Mouse (Mus musculus) intestine, embryonic 15.5 days (tissue): ENCODE results near the gene Pklr. TPM values are rescaled to one million over a fixed set of nuclear protein-coding genes. Genes with fewer than 3 reads are reported as not detected.

Experiments used
- ATAC-seq: fragments of 200-750 bp; cut with Nextera tagmentation; 2 replicates; pipeline ENCODE4 v1.8.0; 2017; ENCODE audit warnings: moderate TSS enrichment, moderate library complexity
- H3K27ac ChIP-seq: fragments of 300-500 bp; sonication (generic); 2 replicates; pipeline ENCODE4 v1.5.1; 2015; ENCODE audit warnings: mild to moderate bottlenecking, inconsistent platforms
- H3K27me3 ChIP-seq: fragments of 300-500 bp; sonication (generic); replicated peaks from 2 replicates; pipeline ENCODE4 v1.6.1; 2015; ENCODE audit warnings: inconsistent platforms
- H3K36me3 ChIP-seq: fragments of 300-500 bp; sonication (generic); 2 replicates; pipeline ENCODE4 v1.6.1; 2015; ENCODE audit warnings: inconsistent platforms
- H3K4me1 ChIP-seq: fragments of 300-500 bp; sonication (generic); replicated peaks from 2 replicates; pipeline ENCODE4 v1.6.1; 2015; ENCODE audit warnings: inconsistent platforms
- H3K4me2 ChIP-seq: fragments of 300-500 bp; sonication (generic); replicated peaks from 2 replicates; pipeline ENCODE4 v1.6.1; 2015; ENCODE audit warnings: mild to moderate bottlenecking, inconsistent platforms
- H3K4me3 ChIP-seq: fragments of 300-500 bp; sonication (generic); replicated peaks from 2 replicates; pipeline ENCODE4 v1.5.1; 2015; ENCODE audit warnings: inconsistent platforms
- H3K9ac ChIP-seq: fragments of 300-500 bp; sonication (generic); 2 replicates; pipeline ENCODE4 v1.6.1; 2015; ENCODE audit warnings: inconsistent platforms
- H3K9me3 ChIP-seq: fragments of 300-500 bp; sonication (generic); 2 replicates; pipeline ENCODE4 v1.6.1; 2016; ENCODE audit warnings: inconsistent platforms
- WGBS: fragments of 180-500 bp; shearing (Covaris S2); methylation state at CpG from one replicate; pipeline ENCODE4 v1.1.7; 2015; 5-methylcytosine and 5-hydroxymethylcytosine counted together
- polyA plus RNA-seq: library from polyadenylated mRNA; unstranded; fragments of >200 nt; fragmentation: Nextera tagmentation; extraction: Ambion mirVana; gene quantifications from 2 replicates; pipeline ENCODE4 v1.2.1, GENCODE M21; 2015

Gene Pklr
- polyA plus RNA-seq, 1 experiment from 2014 or later: 58.8 TPM

DNA sequence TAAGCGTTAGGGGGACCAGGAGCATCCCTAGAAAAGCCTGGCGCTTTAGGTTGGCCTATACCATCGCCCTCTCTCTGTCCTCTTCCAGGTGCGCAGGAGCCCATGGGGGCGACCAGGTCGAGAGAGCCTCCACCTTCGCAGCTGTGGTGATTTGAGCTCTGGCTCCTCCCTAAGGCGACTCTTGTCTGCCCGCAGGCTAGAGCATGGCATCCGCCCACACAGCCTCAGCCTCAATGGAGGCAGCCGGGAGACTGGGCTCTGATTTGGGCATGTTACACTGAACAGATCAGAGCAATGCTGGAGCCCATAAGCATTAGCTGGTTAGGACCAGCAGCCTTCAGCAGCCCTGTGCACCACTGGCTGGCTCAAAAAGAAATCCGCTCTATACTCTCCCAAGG lies 52.5 kb downstream of the Pklr start:
- H3K4me1 ChIP-seq: peaks cover 22% of the 10 kb centered on the region
- no peak overlapping the region for H3K4me2 ChIP-seq
- WGBS: 75% methylated on average over 12 of the region's 12 CpGs
- H3K9ac ChIP-seq: no peak overlapping the region
- H3K36me3 ChIP-seq: no peaks in the 10 kb centered on the region
- H3K4me3 ChIP-seq: no peak overlapping the region
- H3K27ac ChIP-seq: no peak overlapping the region
- H3K9me3 ChIP-seq: no peaks in the 10 kb centered on the region
- no peak for ATAC-seq
- H3K27me3 ChIP-seq: no peaks in the 10 kb centered on the region

DNA sequence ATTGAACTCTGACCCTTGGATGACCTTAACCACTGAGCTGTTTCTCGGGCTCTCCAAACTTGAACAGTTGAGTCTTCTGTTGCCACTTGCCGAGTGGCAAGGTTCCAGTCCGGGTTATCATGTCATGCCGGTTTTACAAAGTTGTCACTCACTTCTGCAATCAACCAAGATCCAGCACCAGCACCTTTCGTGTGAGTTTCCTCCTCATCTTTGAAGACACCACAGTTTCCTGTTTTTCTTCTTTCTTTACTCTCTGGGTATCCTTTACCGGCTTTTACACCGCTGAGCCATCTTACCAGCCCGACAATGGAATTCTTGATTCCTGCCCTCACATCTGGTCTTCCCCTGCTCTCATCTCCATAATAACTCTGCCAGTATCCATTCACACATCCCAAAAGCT lies 54.5 kb downstream of the Pklr start:
- no peak overlapping the region for H3K4me3 ChIP-seq
- H3K4me1 ChIP-seq: peaks cover 3% of the 10 kb centered on the region; the same call in 1 of the 2 replicates
- no peaks in the 10 kb centered on the region for H3K27me3 ChIP-seq
- no peak overlapping the region for H3K9ac ChIP-seq
- no peak for ATAC-seq
- H3K27ac ChIP-seq: no peak overlapping the region
- H3K9me3 ChIP-seq: no peaks in the 10 kb centered on the region
- no peaks in the 10 kb centered on the region for H3K36me3 ChIP-seq
- H3K4me2 ChIP-seq: no peak overlapping the region
- 81% methylated on average over 8 of the region's 8 CpGs for WGBS

GRCm38 (mm10) chr3:89193351-89193750 lies 57.4 kb downstream of the Pklr start:
- Histone ChIP-seq H3K4me2 (no peak overlapping the region), H3K9ac (no peak overlapping the region), H3K27me3 (no peaks in the 10 kb centered on the region), H3K9me3 (no peaks in the 10 kb centered on the region), H3K4me3 (no peak overlapping the region), H3K36me3 (no peaks in the 10 kb centered on the region), H3K4me1 (peaks cover 8% of the 10 kb centered on the region; the same call in 1 of the 2 replicates), H3K27ac (no peak overlapping the region)
- ATAC-seq: no peak
- WGBS: 71% methylated on average over 1 of the region's 1 CpGs

DNA sequence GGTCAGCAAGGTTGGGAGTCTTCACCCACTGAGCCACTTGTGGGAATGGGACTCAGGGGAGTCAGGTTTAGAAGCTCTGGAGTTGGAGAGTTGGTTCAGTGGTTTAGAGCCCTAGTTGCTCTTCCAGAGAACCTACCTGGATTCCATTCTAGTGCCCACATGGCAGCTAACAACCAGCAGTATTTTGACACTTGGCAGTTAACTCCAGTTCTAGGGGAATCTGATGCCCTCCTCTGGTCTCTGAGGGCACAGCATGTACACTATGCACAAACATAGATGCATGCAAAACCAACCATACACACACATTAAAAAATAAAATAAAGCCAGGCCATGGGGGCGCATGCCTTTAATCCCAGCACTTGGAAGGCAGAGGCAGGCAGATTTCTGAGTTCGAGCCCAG lies 57.9 kb downstream of the Pklr start:
- no peak overlapping the region for H3K4me2 ChIP-seq
- H3K9me3 ChIP-seq: no peaks in the 10 kb centered on the region
- WGBS: 89% methylated on average over 2 of the region's 2 CpGs
- H3K27ac ChIP-seq: no peak overlapping the region
- no peaks in the 10 kb centered on the region for H3K27me3 ChIP-seq
- H3K36me3 ChIP-seq: no peaks in the 10 kb centered on the region
- ATAC-seq: no peak
- no peak overlapping the region for H3K9ac ChIP-seq
- H3K4me1 ChIP-seq: peaks cover 8% of the 10 kb centered on the region; the same call in 1 of the 2 replicates
- no peak overlapping the region for H3K4me3 ChIP-seq

Other genes starting within 250 kb of the Pklr start
- gene Msto1, start 222.1 kb upstream of the Pklr start, polyA plus RNA-seq: 42.9 and 47.5 TPM in 2 replicates
- gene Ash1l, start 185.5 kb upstream of the Pklr start, polyA plus RNA-seq: 16.4 and 17.0 TPM in 2 replicates
- 163 and 171 TPM in 2 replicates for gene Dap3, start 185.0 kb upstream of the Pklr start, polyA plus RNA-seq
- gene Rusc1, start 42.8 kb upstream of the Pklr start, polyA plus RNA-seq: 25.6 and 26.6 TPM in 2 replicates
- gene Gm43738, start 35.0 kb upstream of the Pklr start, polyA plus RNA-seq: 0.08 TPM in 1 of 2 replicates, not detected in the other
- 481 and 531 TPM in 2 replicates for gene Fdps, start 34.2 kb upstream of the Pklr start, polyA plus RNA-seq
- 2.4 and 2.6 TPM in 2 replicates for gene Hcn3, start 24.1 kb downstream of the Pklr start, polyA plus RNA-seq
- gene Clk2, start 28.7 kb downstream of the Pklr start, polyA plus RNA-seq: 21.2 and 25.4 TPM in 2 replicates
- gene Scamp3, start 41.3 kb downstream of the Pklr start, polyA plus RNA-seq: 115 and 124 TPM in 2 replicates
- 17.9 and 19.3 TPM in 2 replicates for gene Fam189b, start 47.0 kb downstream of the Pklr start, polyA plus RNA-seq
- gene Gba, start 66.8 kb downstream of the Pklr start, polyA plus RNA-seq: 53.5 and 53.7 TPM in 2 replicates
- 20.4 and 23.0 TPM in 2 replicates for gene Thbs3, start 79.0 kb downstream of the Pklr start, polyA plus RNA-seq
- 214 and 222 TPM in 2 replicates for gene Mtx1, start 90.9 kb downstream of the Pklr start, polyA plus RNA-seq
- 10.1 and 19.7 TPM in 2 replicates for gene Muc1, start 92.9 kb downstream of the Pklr start, polyA plus RNA-seq
- 348 and 351 TPM in 2 replicates for gene Krtcap2, start 109.8 kb downstream of the Pklr start, polyA plus RNA-seq
- 2.9 and 4.1 TPM in 2 replicates for gene Trim46, start 110.2 kb downstream of the Pklr start, polyA plus RNA-seq
- gene Dpm3, start 123.2 kb downstream of the Pklr start, polyA plus RNA-seq: 131 and 134 TPM in 2 replicates
- 60.6 and 63.9 TPM in 2 replicates for gene Slc50a1, start 134.4 kb downstream of the Pklr start, polyA plus RNA-seq
- gene Efna1, start 145.0 kb downstream of the Pklr start, polyA plus RNA-seq: 57.9 and 58.5 TPM in 2 replicates
- 9.0 and 9.2 TPM in 2 replicates for gene Efna3, start 186.8 kb downstream of the Pklr start, polyA plus RNA-seq
- 16.9 and 18.1 TPM in 2 replicates for gene Efna4, start 201.9 kb downstream of the Pklr start, polyA plus RNA-seq
- gene Adam15, start 213.9 kb downstream of the Pklr start, polyA plus RNA-seq: 45.5 and 49.5 TPM in 2 replicates
- gene Dcst2, start 225.8 kb downstream of the Pklr start, polyA plus RNA-seq: 1.4 and 1.5 TPM in 2 replicates
- 1.6 and 1.9 TPM in 2 replicates for gene Dcst1, start 229.1 kb downstream of the Pklr start, polyA plus RNA-seq